Mouse (Mus musculus) bone marrow macrophage, adult 2 months (primary cell): Measurements from ENCODE around the gene Pglyrp2.

Experiments used
- CTCF ChIP-seq: IDR thresholded peaks from 2 replicates; pipeline ENCODE4 v1.5.1; 2012; ENCODE audit warnings: low read depth, mild to moderate bottlenecking, low read length, moderate library complexity
- POLR2A ChIP-seq: IDR thresholded peaks from 2 replicates; pipeline ENCODE4 v1.6.1; 2012; ENCODE audit warnings: mild to moderate bottlenecking, low read depth, low read length, borderline replicate concordance

DNA sequence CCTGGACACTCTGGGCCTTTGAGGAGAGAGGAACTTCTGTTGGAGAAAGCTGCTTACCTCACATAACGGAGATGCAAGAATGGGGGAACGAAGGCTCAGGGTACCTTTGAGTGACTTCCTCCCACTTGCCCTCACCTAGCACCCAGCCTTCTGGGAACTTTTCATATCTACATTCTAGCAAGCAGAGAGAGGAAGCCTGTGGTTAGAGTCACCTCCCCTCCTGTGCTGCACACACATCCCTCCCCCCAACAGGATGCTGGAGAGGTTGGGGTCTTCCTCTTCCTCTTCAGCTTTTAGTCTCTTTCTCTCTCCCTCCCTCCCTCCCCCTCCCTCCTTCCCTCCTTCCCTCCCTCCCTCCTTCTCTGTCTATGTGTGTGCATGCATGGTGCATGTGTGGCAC lies at the start of gene Pglyrp2:
- TF ChIP-seq CTCF, result no peak
- no peak for TF ChIP-seq POLR2A
